Mouse (Mus musculus): ENCODE data around the gene Gm16368. TPM values are rescaled to one million over a fixed set of nuclear protein-coding genes. Genes with fewer than 3 reads are reported as not detected.
"Not testable (repeated sequence)": the region's sequence is repeated elsewhere in the genome, so short reads cannot be mapped to it uniquely, and the experiment has no call there.

The Gm16368 gene
- total RNA-seq (2017) = not detected in 2 replicates

GRCm38 (mm10) chr12:88083397-88083796, at the start of gene Gm16368:
TSS of gene Gm16368 (plus strand) at chr12:88083697.
- not testable (repeated sequence) for ATAC-seq (ENCODE audit: extremely low read depth, insufficient number of reproducible peaks, low FRiP score, poor library complexity, severe bottlenecking)

- ATAC-seq (ENCODE audit: extremely low read depth, insufficient number of reproducible peaks, low FRiP score, poor library complexity, severe bottlenecking) = not testable (repeated sequence)
Observed at GRCm38 (mm10) chr12:88039062-88039461, 44.4 kb upstream of the Gm16368 start.

DNA sequence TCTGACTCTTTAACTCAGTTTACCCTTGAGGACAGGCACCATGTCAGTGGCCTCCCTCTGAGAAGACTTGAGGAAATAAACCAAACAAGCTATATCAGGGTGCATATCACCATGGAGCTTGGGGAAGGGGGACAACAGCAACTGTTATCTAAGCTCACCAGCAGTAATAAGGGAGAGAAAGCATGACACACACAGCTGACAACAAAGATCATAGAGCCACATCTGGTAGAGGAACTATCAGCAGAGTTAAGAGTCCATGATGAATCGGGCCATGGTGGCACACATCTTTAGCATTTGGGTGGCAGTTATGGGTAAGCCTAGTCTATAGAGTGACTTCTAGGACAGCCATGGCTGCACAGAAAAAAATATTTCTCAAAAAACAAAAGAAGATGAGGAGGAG, 43.8 kb upstream of the Gm16368 start:
- not testable (repeated sequence) for ATAC-seq (ENCODE audit: extremely low read depth, insufficient number of reproducible peaks, low FRiP score, poor library complexity, severe bottlenecking)

- not testable (repeated sequence) for ATAC-seq (ENCODE audit: extremely low read depth, insufficient number of reproducible peaks, low FRiP score, poor library complexity, severe bottlenecking)
Observed at GRCm38 (mm10) chr12:88045226-88045625, 38.3 kb upstream of the Gm16368 start.

Other genes starting within 250 kb of the Gm16368 start
- not detected in 2 replicates for gene Gm2001, start 241.4 kb upstream of the Gm16368 start, total RNA-seq (2017)
- gene Gm2016, start 209.6 kb upstream of the Gm16368 start, total RNA-seq (2017) = not detected in 2 replicates
- gene Gm2022, start 188.3 kb upstream of the Gm16368 start, total RNA-seq (2017) = not detected in 2 replicates
- gene Gm2035, start 163.8 kb upstream of the Gm16368 start, total RNA-seq (2017) = not detected in 2 replicates
- gene Gm2042, start 129.6 kb upstream of the Gm16368 start, total RNA-seq (2017) = not detected in 2 replicates
- not detected in 2 replicates for gene Gm2075, start 71.8 kb upstream of the Gm16368 start, total RNA-seq (2017)
- gene Gm6803, start 64.9 kb upstream of the Gm16368 start, total RNA-seq (2017) = not detected in 2 replicates
- gene Gm2056, start 56.7 kb upstream of the Gm16368 start, total RNA-seq (2017) = not detected in 2 replicates
- gene Gm10436, start 98.4 kb downstream of the Gm16368 start, total RNA-seq (2017) = not detected in 2 replicates
- not detected in 2 replicates for gene Gm8332, start 166.4 kb downstream of the Gm16368 start, total RNA-seq (2017)
- not detected in 2 replicates for gene Gm5662, start 190.8 kb downstream of the Gm16368 start, total RNA-seq (2017)
- gene Gm5039, start 240.3 kb downstream of the Gm16368 start, total RNA-seq (2017) = not detected in 2 replicates